Mouse (Mus musculus) kidney, postnatal 0 days (tissue): ENCODE results near the gene Lonrf2. TPM values are rescaled to one million over a fixed set of nuclear protein-coding genes. Genes with fewer than 3 reads are reported as not detected.

ENCODE experiments used
- ATAC-seq: fragments of 200-750 bp; cut with Nextera tagmentation; replicated peaks from 2 replicates; pipeline ENCODE4 v1.8.0; 2017; ENCODE audit warnings: low read depth, moderate number of reproducible peaks, moderate TSS enrichment, moderate library complexity; ENCODE audit not compliant: low FRiP score
- DNase-seq: peaks from one replicate; pipeline ENCODE4 v3.0.0-alpha.2; 2016; ENCODE audit warnings: low spot score
- H3K27ac ChIP-seq: fragments of 300-500 bp; sonication (generic); 2 replicates; pipeline ENCODE4 v1.5.1; 2014; ENCODE audit warnings: mild to moderate bottlenecking
- H3K27me3 ChIP-seq: fragments of 300-500 bp; sonication (generic); 2 replicates; pipeline ENCODE4 v1.6.1; 2014; ENCODE audit warnings: low read length, mixed read lengths; ENCODE audit not compliant: insufficient read depth
- H3K36me3 ChIP-seq: fragments of 300-500 bp; sonication (generic); 2 replicates; pipeline ENCODE4 v1.6.1; 2014; ENCODE audit warnings: low read length, mixed read lengths; ENCODE audit not compliant: insufficient read depth
- H3K4me1 ChIP-seq: fragments of 300-500 bp; sonication (generic); replicated peaks from 2 replicates; pipeline ENCODE4 v1.6.1; 2014; ENCODE audit warnings: antibody characterized with exemption, low read length, mixed read lengths; ENCODE audit not compliant: insufficient read depth
- H3K4me2 ChIP-seq: fragments of 300-500 bp; sonication (generic); 2 replicates; pipeline ENCODE4 v1.6.1; 2014; ENCODE audit warnings: mild to moderate bottlenecking, low read length, moderate library complexity, mixed read lengths
- H3K4me3 ChIP-seq: fragments of 300-500 bp; sonication (generic); replicated peaks from 2 replicates; pipeline ENCODE4 v1.5.1; 2014; ENCODE audit warnings: low read depth, low read length
- H3K9ac ChIP-seq: fragments of 300-500 bp; sonication (generic); 2 replicates; pipeline ENCODE4 v1.6.1; 2014; ENCODE audit warnings: low read depth, low read length
- H3K9me3 ChIP-seq: fragments of 300-500 bp; sonication (generic); replicated peaks from 2 replicates; pipeline ENCODE4 v1.6.1; 2016; ENCODE audit warnings: low read length, inconsistent platforms, mixed read lengths
- CTCF ChIP-seq: IDR thresholded peaks from 2 replicates; pipeline ENCODE4 v1.5.1; 2016; ENCODE audit warnings: antibody characterized with exemption, low read depth, mild to moderate bottlenecking, moderate library complexity
- WGBS: fragments of 180-500 bp; shearing (Covaris S2); extraction: QIAGEN DNeasy Blood & Tissue Kit; methylation state at CpG from one replicate; pipeline ENCODE4 v1.1.7; 2014; 5-methylcytosine and 5-hydroxymethylcytosine counted together
- polyA plus RNA-seq: library from polyadenylated mRNA; unstranded; fragments of >200 nt; fragmentation: Nextera tagmentation; extraction: Ambion mirVana; gene quantifications from 2 replicates; pipeline ENCODE4 v1.2.1, GENCODE M21; 2015

Gene Lonrf2
- polyA plus RNA-seq, 1 experiment from 2014 or later = 0.82 TPM

GRCm38 (mm10) chr1:38860867-38861524 is 24.5 kb upstream of the Lonrf2 start:
- 86% methylated on average over 9 of the region's 9 CpGs for WGBS
- ATAC-seq (no peak), DNase-seq (no peak)
- Histone ChIP-seq H3K4me1 (no peaks in the 10 kb centered on the region), H3K9ac (no peak overlapping the region), H3K4me3 (no peak overlapping the region), H3K27ac (no peak overlapping the region), H3K4me2 (no peak overlapping the region), H3K27me3 (no peaks in the 10 kb centered on the region; the same call in 1 of the 2 replicates), H3K9me3 (no peaks in the 10 kb centered on the region), H3K36me3 (no peaks in the 10 kb centered on the region)
- TF ChIP-seq CTCF = no peak

- 66% methylated on average over 5 of the region's 5 CpGs for WGBS
- no peak for ATAC-seq
- Histone ChIP-seq H3K4me2 (no peak overlapping the region), H3K27ac (no peak overlapping the region), H3K4me3 (no peak overlapping the region), H3K4me1 (no peaks in the 10 kb centered on the region), H3K36me3 (no peaks in the 10 kb centered on the region), H3K9me3 (no peaks in the 10 kb centered on the region), H3K27me3 (no peaks in the 10 kb centered on the region; the same call in 1 of the 2 replicates), H3K9ac (no peak overlapping the region)
- no peak for DNase-seq
- TF ChIP-seq CTCF = no peak
Observed at GRCm38 (mm10) chr1:38860207-38860606, 23.7 kb upstream of the Lonrf2 start.

DNA sequence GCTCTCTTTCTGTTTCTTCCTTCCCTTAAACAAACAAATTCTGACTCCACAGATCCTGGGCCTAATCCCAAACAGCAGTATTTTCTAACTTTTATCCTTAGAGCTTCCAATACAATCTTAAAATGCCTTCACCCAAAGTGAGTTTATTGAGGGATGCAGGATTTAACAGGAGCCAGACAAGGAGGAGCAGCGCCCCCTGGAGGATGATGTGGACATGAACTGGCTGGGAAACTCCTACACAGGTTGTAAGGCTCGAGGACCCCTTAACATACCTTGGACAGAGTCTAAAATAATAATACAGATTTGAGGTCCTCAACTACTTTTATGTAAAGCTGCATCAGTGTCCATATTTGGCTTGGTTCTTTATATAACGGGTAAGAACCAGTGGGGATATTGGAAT is 19.7 kb upstream of the Lonrf2 start:
- no peaks in the 10 kb centered on the region for H3K9me3 ChIP-seq
- peak; percentile 84 for TF ChIP-seq CTCF
- no peak overlapping the region for H3K4me3 ChIP-seq
- H3K27me3 ChIP-seq = no peaks in the 10 kb centered on the region
- H3K36me3 ChIP-seq = no peaks in the 10 kb centered on the region
- WGBS = 18% methylated on average over 3 of the region's 3 CpGs
- H3K9ac ChIP-seq = no peak overlapping the region
- no peak overlapping the region for H3K27ac ChIP-seq
- H3K4me1 ChIP-seq = no peaks in the 10 kb centered on the region
- DNase-seq (peak; percentile 76), ATAC-seq (no peak)
- H3K4me2 ChIP-seq = no peak overlapping the region

DNA sequence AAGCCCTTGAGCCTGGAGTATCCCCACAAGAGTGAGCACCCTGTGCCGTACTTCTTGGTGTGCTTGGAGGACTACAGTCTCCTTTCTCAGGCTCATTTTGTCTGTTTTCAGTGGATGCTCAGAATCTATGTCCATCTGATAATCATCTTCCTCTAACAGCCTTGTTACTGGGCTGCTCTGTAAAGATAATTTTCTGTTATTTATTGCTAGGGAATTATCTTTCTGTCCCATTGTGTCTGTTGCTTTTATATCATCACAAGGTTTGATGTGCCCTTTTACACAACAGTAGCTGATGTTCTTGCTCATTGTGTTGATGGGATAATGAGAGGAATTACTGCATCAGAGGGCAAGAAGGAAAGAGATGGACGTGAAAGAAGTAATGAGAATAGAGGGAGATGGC is 15.7 kb upstream of the Lonrf2 start:
- no peak for TF ChIP-seq CTCF
- Histone ChIP-seq H3K4me2 (no peak overlapping the region), H3K9ac (no peak overlapping the region), H3K9me3 (no peaks in the 10 kb centered on the region), H3K4me1 (no peaks in the 10 kb centered on the region), H3K4me3 (no peak overlapping the region), H3K27me3 (no peaks in the 10 kb centered on the region), H3K36me3 (no peaks in the 10 kb centered on the region), H3K27ac (no peak overlapping the region)
- WGBS = 62% methylated on average over 2 of the region's 2 CpGs
- ATAC-seq (no peak), DNase-seq (no peak)

DNA sequence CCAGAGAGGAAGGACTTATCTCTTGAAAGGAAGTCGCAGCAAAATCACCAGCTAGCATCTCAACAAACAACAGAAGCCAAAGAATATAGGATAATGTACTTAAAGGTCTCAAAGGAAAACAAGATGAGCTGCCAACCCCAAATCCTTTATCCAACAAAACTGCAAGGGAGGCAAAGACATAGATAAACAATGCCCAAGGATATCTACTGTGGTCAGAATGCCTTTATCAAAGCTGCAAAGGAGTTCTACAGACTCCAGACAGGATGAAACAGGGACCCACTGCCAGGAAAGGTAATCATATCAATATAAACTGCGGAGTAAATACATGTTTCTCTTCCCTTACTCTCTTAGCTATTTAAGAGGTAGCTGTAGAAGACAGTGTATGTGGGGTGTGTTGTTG is 14.1 kb upstream of the Lonrf2 start:
- Histone ChIP-seq H3K9ac (no peak overlapping the region), H3K4me3 (no peak overlapping the region)

GRCm38 (mm10) chr1:38848451-38849289 is 12.2 kb upstream of the Lonrf2 start:
- H3K4me1 ChIP-seq = no peaks in the 10 kb centered on the region
- H3K9me3 ChIP-seq = no peaks in the 10 kb centered on the region
- 70% methylated on average over 2 of the region's 2 CpGs for WGBS
- no peak overlapping the region for H3K4me3 ChIP-seq
- no peak overlapping the region for H3K9ac ChIP-seq
- no peaks in the 10 kb centered on the region for H3K27me3 ChIP-seq
- TF ChIP-seq CTCF = no peak
- no peak for DNase-seq
- H3K36me3 ChIP-seq = no peaks in the 10 kb centered on the region
- no peak overlapping the region for H3K27ac ChIP-seq
- H3K4me2 ChIP-seq = no peak overlapping the region
- no peak for ATAC-seq

More for the DNA sequence above, 14.1 kb upstream of the Lonrf2 start:
- WGBS = 81% methylated on average over 2 of the region's 2 CpGs
- no peak for TF ChIP-seq CTCF
- Histone ChIP-seq H3K27me3 (no peaks in the 10 kb centered on the region), H3K36me3 (no peaks in the 10 kb centered on the region), H3K9me3 (no peaks in the 10 kb centered on the region), H3K4me1 (no peaks in the 10 kb centered on the region), H3K27ac (no peak overlapping the region), H3K4me2 (no peak overlapping the region)
- DNase-seq (no peak), ATAC-seq (no peak)
